Mouse (Mus musculus): ENCODE data around the gene Ccdc87.
"Not testable (repeated sequence)": the region's sequence is repeated elsewhere in the genome, so short reads cannot be mapped to it uniquely, and the experiment has no call there.

The Ccdc87 gene

GRCm38 (mm10) chr19:4839149-4839548 is at the start of gene Ccdc87, which contains the start of gene Ccs:
Gene Ccdc87 (plus strand): TSS chr19:4839366.
Gene Ccs (minus strand): TSS chr19:4839332.
- peak; percentile 96 for DNase-seq (ENCODE audit: low read depth, low spot score)

DNA sequence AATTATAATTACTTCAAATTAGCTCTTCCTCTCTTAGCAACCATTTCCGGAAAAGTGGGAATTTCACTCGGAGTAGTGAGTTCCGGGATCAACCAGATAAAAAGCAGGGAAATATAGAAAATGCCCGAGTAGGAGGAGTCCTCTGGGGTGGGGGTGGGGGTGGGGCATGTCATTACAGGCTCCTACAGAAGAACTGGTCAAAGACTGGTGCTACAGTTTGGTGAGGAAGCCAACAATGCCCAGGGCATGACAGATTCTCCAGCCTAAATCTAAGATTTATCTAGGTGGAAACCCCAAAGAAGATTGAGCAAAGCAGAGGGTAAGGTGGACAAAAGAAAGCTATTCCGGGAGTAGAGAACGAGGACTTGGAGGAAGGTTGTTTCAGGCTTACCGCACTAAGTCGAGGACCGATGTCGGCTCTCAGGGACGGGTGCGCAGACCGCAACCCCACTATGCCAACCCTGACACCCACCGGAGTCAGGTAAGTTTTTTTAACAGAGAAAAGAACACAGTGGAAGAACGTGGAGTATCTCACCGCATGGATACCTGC is 45.8 kb upstream of the Ccdc87 start:
- no peak for DNase-seq (ENCODE audit: low read depth, low spot score)

- peak; percentile 98 for DNase-seq (ENCODE audit: low read depth, low spot score)
Observed at GRCm38 (mm10) chr19:4793831-4794422, 45.2 kb upstream of the Ccdc87 start, which contains the start of gene Rbm4. Gene Rbm4 (minus strand): TSS chr19:4793901.

- DNase-seq (ENCODE audit: low read depth, low spot score) = no peak
Observed at GRCm38 (mm10) chr19:4795929-4796328, 43.2 kb upstream of the Ccdc87 start.

GRCm38 (mm10) chr19:4797846-4798245 is 41.3 kb upstream of the Ccdc87 start:
- no peak for DNase-seq (ENCODE audit: low read depth, low spot score)

DNA sequence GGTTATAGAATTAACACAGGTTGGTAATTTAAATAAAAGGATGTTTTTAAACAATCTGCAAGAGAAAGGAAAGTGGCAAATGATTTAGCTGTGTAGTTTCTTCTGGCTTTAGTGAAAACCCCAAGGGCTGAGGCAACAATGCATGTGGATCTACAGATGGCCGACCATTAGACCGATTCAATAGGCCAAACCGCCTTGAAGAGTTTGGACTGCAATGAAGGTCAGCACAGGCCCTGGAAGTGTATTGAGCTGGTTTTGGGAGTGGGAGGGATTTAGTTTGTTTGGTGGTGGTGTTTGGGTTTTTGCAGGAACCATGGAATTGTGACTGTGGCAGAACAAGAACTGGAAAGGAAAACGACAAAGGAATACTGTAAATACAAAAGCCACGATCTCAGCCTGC is 40.1 kb upstream of the Ccdc87 start:
- no peak for DNase-seq (ENCODE audit: low read depth, low spot score)

DNA sequence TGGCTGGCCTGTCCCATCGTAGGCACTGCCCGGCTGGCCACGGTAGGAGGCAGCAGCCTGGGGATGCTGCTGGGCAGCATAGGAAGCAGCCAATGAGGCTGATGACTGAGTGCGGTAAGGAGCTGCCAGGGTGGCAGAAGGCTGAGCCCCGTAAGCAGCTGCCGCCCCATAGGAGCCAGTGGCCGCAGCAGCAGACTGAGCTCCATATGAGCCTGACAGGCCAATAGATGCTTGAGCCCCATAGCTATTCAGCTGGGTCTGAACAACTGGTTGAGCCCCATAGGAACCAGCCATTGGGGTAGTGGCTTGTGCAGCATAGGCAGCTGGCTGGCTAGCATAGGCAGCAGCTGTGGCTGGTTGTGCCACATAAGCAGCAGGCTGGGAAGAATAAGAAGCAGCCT is 36.5 kb upstream of the Ccdc87 start:
- no peak for DNase-seq (ENCODE audit: low read depth, low spot score)

DNA sequence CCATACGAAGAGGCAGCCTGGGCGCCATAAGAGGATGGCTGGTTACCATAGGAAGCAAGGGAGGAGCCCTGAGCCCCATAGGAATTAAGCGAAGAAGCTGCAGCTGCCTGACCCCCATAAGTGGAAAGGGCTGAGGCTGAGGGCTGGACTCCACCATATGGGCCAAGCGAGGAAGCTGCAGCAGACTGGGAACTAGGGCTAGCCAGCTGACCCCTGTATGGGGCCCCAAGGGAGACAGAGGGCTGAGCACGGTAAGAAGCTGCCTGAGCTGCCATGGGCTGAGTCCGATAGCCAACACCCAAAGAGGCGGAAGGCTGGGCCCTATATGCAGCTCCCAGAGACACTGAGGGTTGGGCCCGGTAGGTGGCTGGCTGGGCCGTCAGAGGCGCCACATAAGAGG is 35.9 kb upstream of the Ccdc87 start:
- no peak for DNase-seq (ENCODE audit: low read depth, low spot score)

GRCm38 (mm10) chr19:4810309-4810708 is 28.9 kb upstream of the Ccdc87 start:
- no peak for DNase-seq (ENCODE audit: low read depth, low spot score)

DNA sequence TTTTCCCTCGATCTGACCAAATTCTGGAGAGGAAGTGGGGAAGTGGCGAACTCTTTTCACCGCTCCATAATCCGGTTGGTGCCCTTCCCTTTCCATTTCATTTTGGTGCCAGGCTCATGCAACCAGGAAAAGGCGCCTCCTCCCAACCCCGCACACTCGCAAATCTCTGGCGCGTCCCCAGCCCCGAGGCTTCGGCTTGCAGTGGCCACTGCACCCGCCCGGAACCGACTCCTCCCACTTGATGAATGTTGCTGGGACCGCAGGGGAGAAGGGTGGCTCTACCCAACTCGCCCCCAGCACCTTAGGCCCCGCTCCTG is 28.5 kb upstream of the Ccdc87 start:
- DNase-seq (ENCODE audit: low read depth, low spot score) = no peak

GRCm38 (mm10) chr19:4811063-4811908 is 27.9 kb upstream of the Ccdc87 start, which contains the start of the genes Gm21992 and Rbm14:
Gene Gm21992 (minus strand): TSS chr19:4811612.
Gene Rbm14 (minus strand): TSS chr19:4811634.
- peak; percentile 98 for DNase-seq (ENCODE audit: low read depth, low spot score)

DNA sequence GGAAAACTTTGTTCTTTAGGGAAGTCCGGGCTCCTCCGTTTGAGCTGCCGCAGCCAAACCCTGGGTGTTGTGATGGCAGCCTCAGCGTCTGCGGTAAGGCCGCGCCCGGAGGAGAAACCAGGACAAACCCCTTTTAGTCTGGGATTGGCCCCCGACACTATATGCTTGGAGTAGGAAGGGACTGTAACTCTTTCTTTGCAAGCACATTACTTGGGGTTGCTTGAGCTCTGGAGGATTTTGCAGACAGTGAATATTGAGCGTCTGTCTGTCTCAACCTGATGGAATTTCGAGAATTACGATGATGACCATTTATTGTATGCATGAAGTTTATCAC is 27.3 kb upstream of the Ccdc87 start:
- no peak for DNase-seq (ENCODE audit: low read depth, low spot score)

DNA sequence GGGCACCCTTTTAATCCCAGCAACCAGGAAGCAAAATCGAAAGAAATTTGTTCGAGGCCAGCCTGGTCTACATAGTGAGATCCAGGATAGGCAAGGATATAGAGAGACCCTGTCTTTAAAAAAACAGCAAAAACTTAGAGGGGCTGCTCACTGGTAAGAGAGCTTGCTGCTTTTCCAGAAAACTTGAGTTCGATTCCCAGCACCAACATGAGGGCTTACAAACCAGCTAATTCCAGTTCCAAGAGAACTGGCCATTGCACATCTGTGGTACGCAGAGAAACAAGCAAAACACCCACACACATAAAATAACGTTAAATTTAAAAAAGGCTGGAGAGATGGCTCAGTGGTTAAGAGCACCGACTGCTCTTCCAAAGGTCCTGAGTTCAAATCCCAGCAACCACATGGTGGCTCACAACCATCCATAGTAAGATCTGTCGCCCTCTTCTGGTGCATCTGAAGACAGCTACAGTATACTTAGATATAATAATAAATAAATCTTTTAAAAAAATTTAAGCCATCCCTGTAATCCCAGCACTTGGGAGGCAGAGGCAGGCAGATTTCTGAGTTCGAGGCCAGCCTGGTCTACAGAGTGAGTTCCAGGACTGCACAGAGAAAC is 26.7 kb upstream of the Ccdc87 start:
- not testable (repeated sequence) for DNase-seq (ENCODE audit: low read depth, low spot score)

DNA sequence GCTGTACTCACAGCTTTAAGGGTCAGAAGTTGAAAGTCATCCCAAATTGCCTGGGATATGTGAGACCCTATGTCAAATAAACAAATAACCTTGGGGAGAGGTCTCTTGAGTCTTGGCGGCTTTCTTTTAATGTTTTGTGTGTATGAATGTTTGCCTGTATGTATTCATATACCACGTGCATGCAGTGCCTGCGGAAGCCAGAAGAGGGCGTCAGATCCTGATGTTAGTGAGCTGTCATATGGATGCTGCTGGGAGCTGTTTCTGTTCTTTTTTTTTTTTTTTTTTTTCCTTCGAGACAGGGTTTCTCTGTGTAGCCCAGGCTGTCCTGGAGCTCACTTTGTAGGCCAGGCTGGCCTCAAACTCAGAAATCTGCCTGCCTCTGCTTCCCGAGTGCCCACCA is 26.2 kb upstream of the Ccdc87 start:
- DNase-seq (ENCODE audit: low read depth, low spot score) = no peak

- no peak for DNase-seq (ENCODE audit: low read depth, low spot score)
Observed at GRCm38 (mm10) chr19:4817182-4817835, 21.9 kb upstream of the Ccdc87 start.

GRCm38 (mm10) chr19:4820678-4821303 is 18.4 kb upstream of the Ccdc87 start:
- peak; percentile 90 for DNase-seq (ENCODE audit: low read depth, low spot score)

- no peak for DNase-seq (ENCODE audit: low read depth, low spot score)
Observed at GRCm38 (mm10) chr19:4828444-4829114, 10.6 kb upstream of the Ccdc87 start.

- peak; percentile 77 for DNase-seq (ENCODE audit: low read depth, low spot score)
Observed at GRCm38 (mm10) chr19:4829156-4829555, 10.0 kb upstream of the Ccdc87 start.

- DNase-seq (ENCODE audit: low read depth, low spot score) = peak; percentile 79
Observed at GRCm38 (mm10) chr19:4833977-4834376, 5.2 kb upstream of the Ccdc87 start.

- no peak for DNase-seq (ENCODE audit: low read depth, low spot score)
Observed at GRCm38 (mm10) chr19:4836096-4836495, 3.1 kb upstream of the Ccdc87 start.

GRCm38 (mm10) chr19:4837049-4837448 is 2.1 kb upstream of the Ccdc87 start:
- DNase-seq (ENCODE audit: low read depth, low spot score) = no peak

Measured in skeletal muscle tissue, adult 2 months (tissue).